Mouse (Mus musculus) regulatory T cell (primary cell): ENCODE measurements around the gene Crls1.

ENCODE experiments used
- in situ Hi-C: fragments of 300-600 bp; cut with MboI, MseI; formaldehyde crosslinking; loops from one replicate; pipeline ENCODE4 v1.15.1; 2025; ENCODE audit warnings: high pct_unique_total_duplicates

The Crls1 gene

DNA sequence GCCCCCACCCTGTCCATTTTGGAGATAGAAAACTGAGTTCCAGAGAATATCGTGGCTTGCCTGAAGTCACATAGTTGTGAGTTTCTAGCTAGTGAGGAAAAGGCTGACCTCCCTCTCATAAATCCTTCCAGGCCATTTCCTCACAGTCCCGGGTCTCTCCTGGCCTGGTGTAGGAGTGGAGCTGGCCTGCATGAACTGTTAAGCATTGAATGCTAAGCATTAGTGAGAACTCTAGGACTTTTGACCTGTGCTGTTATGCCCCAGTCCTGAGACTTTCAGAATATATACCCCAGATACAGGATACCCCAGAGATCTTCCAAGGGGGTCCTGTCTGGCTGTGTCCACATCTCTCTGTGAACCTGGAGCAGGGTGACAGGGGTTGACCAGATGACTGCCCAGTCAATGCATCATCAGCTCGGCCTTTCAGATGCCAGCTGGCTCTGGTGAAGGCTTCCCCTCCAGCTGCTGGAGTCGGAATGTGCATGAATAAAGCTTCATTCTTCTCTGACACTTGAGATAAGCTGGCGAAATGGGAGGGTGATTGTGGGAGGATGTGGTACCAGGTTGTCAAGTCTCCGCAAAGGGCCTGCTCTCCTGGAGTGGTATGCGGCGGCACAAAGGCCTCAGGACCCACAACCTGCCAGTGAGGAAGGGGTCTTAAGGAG lies 38.0 kb downstream of the Crls1 start:
- in situ Hi-C loops, result no loop called here

GRCm38 (mm10) chr2:132885312-132885711 lies 38.8 kb downstream of the Crls1 start:
- in situ Hi-C loops, result no loop called here

- in situ Hi-C loops, result no loop called here
Observed at GRCm38 (mm10) chr2:132893826-132894225, 47.4 kb downstream of the Crls1 start.

- in situ Hi-C loops, result no loop called here
Observed at GRCm38 (mm10) chr2:132898211-132898610, 51.7 kb downstream of the Crls1 start.

DNA sequence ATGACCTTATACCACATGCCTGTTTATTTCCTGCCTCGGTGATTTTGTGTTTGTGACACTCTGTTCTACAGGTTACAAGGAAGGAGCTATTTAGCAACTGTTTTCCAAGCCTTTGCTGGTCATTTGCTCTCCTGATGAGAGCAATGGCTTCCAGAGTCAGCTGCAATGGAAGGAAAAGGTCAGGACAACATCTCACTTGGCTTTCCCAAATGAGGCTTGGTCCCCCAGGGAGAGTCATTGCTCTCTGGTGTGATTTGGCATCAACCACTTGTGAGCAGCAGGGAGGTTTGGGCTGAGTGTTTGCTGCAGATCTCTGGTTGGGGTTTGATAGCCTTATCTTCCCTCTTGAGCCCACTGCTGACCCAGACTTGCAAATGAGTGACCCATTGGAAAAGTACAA lies 54.1 kb downstream of the Crls1 start:
- in situ Hi-C loops, result no loop called here

DNA sequence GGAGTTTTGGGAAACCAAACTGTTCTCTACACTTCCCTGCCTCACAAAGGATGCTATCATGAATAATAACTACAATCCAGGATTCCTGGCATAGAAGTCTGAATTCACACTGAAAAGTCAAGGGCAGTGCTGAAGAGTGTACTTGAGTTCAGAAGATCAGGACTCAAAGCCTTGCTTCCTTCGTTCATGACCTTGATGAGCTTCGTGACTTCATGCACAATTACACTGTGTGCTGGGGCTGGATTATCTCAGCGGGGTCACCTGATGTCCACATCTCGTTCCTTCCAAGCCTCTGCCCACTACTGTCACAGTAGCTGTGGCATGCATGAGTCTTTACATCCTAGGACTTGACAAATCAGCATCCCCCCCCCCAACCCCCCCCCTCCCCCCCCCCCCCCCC lies 55.2 kb downstream of the Crls1 start:
- in situ Hi-C loops, result no loop called here

DNA sequence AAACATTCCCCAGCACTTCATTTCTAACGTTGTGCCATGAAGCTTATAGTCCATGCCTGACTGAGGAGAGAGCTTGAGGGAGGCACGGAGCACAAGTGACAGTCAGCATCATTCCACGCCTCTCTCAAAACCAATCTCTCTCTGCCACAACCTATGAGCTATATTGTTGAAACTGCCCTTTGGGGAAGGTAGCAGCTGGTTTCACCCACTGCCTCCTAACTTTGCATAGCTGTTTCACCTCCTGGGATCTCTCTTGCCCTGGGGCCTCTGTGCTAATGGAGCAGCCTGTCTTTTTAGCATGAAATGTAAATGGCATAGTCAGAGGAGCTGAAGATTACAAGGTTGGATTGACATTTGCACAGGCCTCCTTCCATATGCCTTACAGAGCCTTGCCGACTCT lies 55.6 kb downstream of the Crls1 start:
- in situ Hi-C loops, result no loop called here

DNA sequence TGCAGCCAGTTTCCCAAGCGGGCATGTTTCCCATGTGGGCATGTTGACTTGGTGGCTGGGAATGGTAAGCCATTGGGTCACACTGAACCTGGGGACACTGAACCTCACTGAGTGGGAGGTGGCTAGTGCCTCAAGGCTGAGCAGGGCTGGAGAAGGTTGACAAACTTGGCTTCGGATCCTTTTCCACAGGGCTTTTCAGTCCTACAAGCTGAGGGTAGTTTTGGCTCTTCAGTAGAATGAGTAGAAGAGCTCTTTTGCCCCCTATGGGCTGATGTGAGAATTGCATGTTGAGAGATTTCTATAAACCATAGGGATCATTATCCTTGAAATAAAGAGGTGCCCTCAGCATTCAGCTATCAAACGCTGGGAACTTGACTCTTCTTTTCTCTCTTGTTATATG lies 57.0 kb downstream of the Crls1 start:
- in situ Hi-C loops, result no loop called here

DNA sequence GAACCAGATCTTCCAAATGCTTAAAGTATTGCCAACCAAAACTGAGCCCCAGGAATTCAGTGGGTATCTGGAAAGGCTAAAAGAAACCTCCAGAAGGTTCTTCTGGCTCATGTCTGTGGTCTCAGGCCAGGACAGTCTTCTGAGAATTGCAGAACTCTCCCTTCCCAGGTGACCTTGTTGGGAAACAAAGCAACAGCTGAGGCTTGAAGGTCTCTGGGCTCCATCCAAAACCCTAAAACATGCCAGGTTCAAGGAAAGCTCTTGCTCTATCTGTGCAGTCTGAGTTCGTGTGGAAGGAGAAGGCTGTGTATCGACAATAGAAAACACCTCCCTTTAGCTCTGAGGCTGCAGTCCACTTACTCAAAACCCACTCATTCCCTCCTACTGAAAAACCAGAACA lies 58.5 kb downstream of the Crls1 start:
- in situ Hi-C loops, result no loop called here

DNA sequence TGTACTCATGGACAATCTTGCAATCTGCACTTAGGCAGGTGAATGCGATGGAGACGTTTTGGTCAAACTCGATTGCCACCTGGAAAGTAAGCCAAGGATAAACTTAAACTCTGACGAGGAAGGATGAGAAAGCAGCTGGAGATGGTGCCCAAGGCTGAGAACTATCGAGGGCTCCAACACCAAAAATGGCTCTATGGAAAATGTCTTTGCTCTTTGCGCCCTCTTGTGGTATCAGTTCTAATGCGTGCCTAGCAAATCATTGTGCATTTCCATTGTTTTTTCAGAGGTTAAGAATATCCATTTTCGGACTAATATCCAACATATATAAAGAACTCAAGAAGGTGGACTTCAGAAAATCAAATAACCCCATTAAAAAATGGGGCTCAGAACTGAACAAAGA lies 60.3 kb downstream of the Crls1 start:
- in situ Hi-C loops, result no loop called here

DNA sequence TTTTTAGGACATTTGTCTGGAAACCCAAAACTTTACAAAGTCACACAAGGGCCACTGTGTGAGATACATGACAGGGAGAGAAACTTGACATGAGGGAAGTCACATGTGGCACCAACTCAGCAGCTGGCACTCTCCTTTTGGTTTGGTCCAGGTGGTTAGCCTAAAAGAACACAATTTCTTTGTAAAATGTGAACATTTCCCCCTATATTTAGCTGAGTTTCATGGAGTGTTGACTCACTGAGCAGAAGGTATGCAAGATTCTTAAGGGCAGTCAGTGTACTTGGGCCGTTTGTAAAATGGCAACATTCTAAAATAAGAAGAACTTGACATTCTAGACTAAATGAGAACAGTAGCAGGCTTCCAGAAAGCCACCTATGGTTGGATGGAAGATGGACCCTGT lies 68.3 kb downstream of the Crls1 start:
- in situ Hi-C loops, result no loop called here
